ENCODE assay signal across 8 mouse cellular contexts in genomic region chr7:109958843-109959715, GRCm38 (mm10). TPM values are rescaled to one million over a fixed set of nuclear protein-coding genes. Genes with fewer than 3 reads are reported as not detected.
DNase-seq lines count a peak whose midpoint lies in the region; ATAC-seq and TF ChIP-seq lines count a peak whose summit lies in the region.

No protein-coding gene starts in this region.

- no peak for TF ChIP-seq POLR2A in embryonic fibroblast, embryonic 13.5 days (IDR thresholded peaks at IDR 0.05; ENCODE audit: low read depth, low read length)

- no peaks in the 10 kb centered on the region for H3K9me3 ChIP-seq in intestine, postnatal 0 days (ENCODE audit: control insufficient read depth)
- peaks cover 7% of the 10 kb centered on the region; the same call in 1 of the 2 replicates for H3K9me3 ChIP-seq in midbrain, embryonic 10.5 days (replicated peaks)

- peak overlapping the region; percentile 12 for H3K27ac ChIP-seq in embryonic fibroblast, embryonic 13.5 days (ENCODE audit: insufficient read depth, low read length)
- H3K27ac ChIP-seq in intestine, postnatal 0 days (ENCODE audit: low read depth, low read length) = peak overlapping the region; percentile 80
- H3K27ac ChIP-seq in midbrain, embryonic 10.5 days (replicated peaks) = peak overlapping the region; percentile 97

- H3K4me2 ChIP-seq in intestine, postnatal 0 days (replicated peaks; ENCODE audit: low read depth) = peak overlapping the region; percentile 88

- peak overlapping the region; percentile 90 for H3K9ac ChIP-seq in intestine, postnatal 0 days (ENCODE audit: low read depth, low read length)

- no peak for ATAC-seq in intestine, postnatal 0 days

- peak overlapping the region; percentile 95 for H3K4me3 ChIP-seq in embryonic fibroblast, embryonic 13.5 days (ENCODE audit: insufficient read depth, low read length)
- peak overlapping the region; percentile 76 for H3K4me3 ChIP-seq in intestine, postnatal 0 days (ENCODE audit: low read depth, low read length)
- H3K4me3 ChIP-seq in midbrain, embryonic 10.5 days = peak overlapping the region; percentile 90

- H3K4me1 ChIP-seq in embryonic fibroblast, embryonic 13.5 days (ENCODE audit: control insufficient read depth, insufficient read depth, low read length) = peaks cover 9% of the 10 kb centered on the region; the same call in 1 of the 2 replicates
- no peaks in the 10 kb centered on the region for H3K4me1 ChIP-seq in intestine, postnatal 0 days (replicated peaks; ENCODE audit: control insufficient read depth, insufficient read depth, low read length)
- H3K4me1 ChIP-seq in midbrain, embryonic 10.5 days = peaks cover 40% of the 10 kb centered on the region

- no peaks in the 10 kb centered on the region for H3K36me3 ChIP-seq in intestine, postnatal 0 days (ENCODE audit: control insufficient read depth, insufficient read depth)
- no peaks in the 10 kb centered on the region for H3K36me3 ChIP-seq in midbrain, embryonic 10.5 days

- DNase-seq in gastrocnemius, postnatal 10 days = peak; percentile 39
- DNase-seq in gastrocnemius, adult 8-10 months (ENCODE audit: low spot score in 2 of 2) = no peak
- DNase-seq in CD4-positive helper T cell, adult 2 months (ENCODE audit: low read depth, low spot score) = peak; percentile 65
- no peak for DNase-seq in midbrain, embryonic 10.5 days (ENCODE audit: low spot score)
- DNase-seq in thymus, postnatal 25 days = peak; percentile 9
- no peak for DNase-seq in gastrocnemius, postnatal 25 days

- no peak for TF ChIP-seq CTCF in embryonic fibroblast, embryonic 13.5 days (IDR thresholded peaks at IDR 0.05; ENCODE audit: borderline replicate concordance, insufficient read depth, low read length)
- no peak for TF ChIP-seq CTCF in intestine, postnatal 0 days (IDR thresholded peaks at IDR 0.05; ENCODE audit: low read depth)

- 10% methylated on average over 18 of the region's 18 CpGs for WGBS in intestine, postnatal 0 days
- WGBS in midbrain, embryonic 10.5 days = 10% methylated on average over 18 of the region's 18 CpGs

- H3K27me3 ChIP-seq in intestine, postnatal 0 days (replicated peaks; ENCODE audit: control insufficient read depth, insufficient read depth, low read length) = no peaks in the 10 kb centered on the region
- H3K27me3 ChIP-seq in midbrain, embryonic 10.5 days (ENCODE audit: low read depth, poor library complexity, severe bottlenecking) = peaks cover 10% of the 10 kb centered on the region; the same call in 1 of the 2 replicates

RNA-seq across cellular contexts. Expression of gene Dennd5a, which starts 1.2 kb away (rescaled TPM):
- total RNA-seq in gastrocnemius, postnatal 10 days (2021) = 10 to 100 TPM; 68.8 to 84.6 TPM
- 10 to 100 TPM; 41.5 to 49.6 (median 45.4) TPM for total RNA-seq in gastrocnemius, adult 8-10 months (2022)
- polyA plus RNA-seq in embryonic fibroblast, embryonic 13.5 days (2011; ENCODE audit: insufficient read length, low read depth, missing spikeins) = 103 and 119 TPM in 2 replicates
- 15.3 and 16.6 TPM in 2 replicates for polyA plus RNA-seq in intestine, postnatal 0 days (2015; fragmentation: Nextera tagmentation; extraction: Ambion mirVana)
- polyA plus RNA-seq in midbrain, embryonic 10.5 days (2016; fragmentation: Nextera tagmentation; extraction: Ambion mirVana) = 30.2 and 35.4 TPM in 2 replicates
- 10 to 100 TPM; 52.1 to 53.5 TPM for total RNA-seq in gastrocnemius, postnatal 25 days (2021)

RNA-seq across cellular contexts. Expression of gene Tmem41b, which starts 27.6 kb away (rescaled TPM):
- 10 to 100 TPM; 28.6 to 41.6 TPM for total RNA-seq in gastrocnemius, postnatal 10 days (2021)
- 10 to 100 TPM; 17.6 to 26.6 (median 22.4) TPM for total RNA-seq in gastrocnemius, adult 8-10 months (2022)
- polyA plus RNA-seq in embryonic fibroblast, embryonic 13.5 days (2011; ENCODE audit: insufficient read length, low read depth, missing spikeins) = 77.0 and 90.7 TPM in 2 replicates
- 138 and 151 TPM in 2 replicates for polyA plus RNA-seq in intestine, postnatal 0 days (2015; fragmentation: Nextera tagmentation; extraction: Ambion mirVana)
- polyA plus RNA-seq in midbrain, embryonic 10.5 days (2016; fragmentation: Nextera tagmentation; extraction: Ambion mirVana) = 74.6 and 76.8 TPM in 2 replicates
- 10 to 100 TPM; 22.3 to 28.3 TPM for total RNA-seq in gastrocnemius, postnatal 25 days (2021)

RNA-seq across cellular contexts. Expression of gene Ipo7, which starts 59.0 kb away (rescaled TPM):
- 10 to 100 TPM; 70.7 to 72.6 TPM for total RNA-seq in gastrocnemius, postnatal 10 days (2021)
- 100 to 1,000 TPM in 1 of 4 experiments, 10 to 100 TPM in 3; 79.8 to 101 (median 90.9) TPM for total RNA-seq in gastrocnemius, adult 8-10 months (2022)
- polyA plus RNA-seq in embryonic fibroblast, embryonic 13.5 days (2011; ENCODE audit: insufficient read length, low read depth, missing spikeins) = 197 and 211 TPM in 2 replicates
- 12.0 and 12.4 TPM in 2 replicates for polyA plus RNA-seq in intestine, postnatal 0 days (2015; fragmentation: Nextera tagmentation; extraction: Ambion mirVana)
- 53.4 and 54.1 TPM in 2 replicates for polyA plus RNA-seq in midbrain, embryonic 10.5 days (2016; fragmentation: Nextera tagmentation; extraction: Ambion mirVana)
- total RNA-seq in gastrocnemius, postnatal 25 days (2021) = 10 to 100 TPM; 77.7 to 82.2 TPM

Comparison
In these comparisons a context has a peak if more than half of its experiments do, and no peak if none do; other contexts are left out.
1. DNase-seq: peak in gastrocnemius, postnatal 10 days (single experiment), CD4-positive helper T cell, adult 2 months (single experiment) and thymus, postnatal 25 days (single experiment); none in gastrocnemius, adult 8-10 months (0 of 2), midbrain, embryonic 10.5 days (single experiment) and gastrocnemius, postnatal 25 days (single experiment).
2. H3K27ac ChIP-seq: peak in every context shown above with its lines; median percentile 97 in midbrain, embryonic 10.5 days; 80 in intestine, postnatal 0 days; 12 in embryonic fibroblast, embryonic 13.5 days.
3. Peak in every context shown above with its lines, with median percentiles within 50 percentile points of each other: H3K4me3 ChIP-seq.